Mouse (Mus musculus) ES-E14 (cell line): Measurements from ENCODE around the gene Mgat4e. TPM values are rescaled to one million over a fixed set of nuclear protein-coding genes. Genes with fewer than 3 reads are reported as not detected.

Source experiments
- DNase-seq: peaks from one replicate; pipeline ENCODE4 v3.0.0-alpha.2; 2013; ENCODE audit warnings: low read depth, low spot score
- H3K27ac ChIP-seq: 2 replicates; pipeline ENCODE4 v1.5.1; 2012; ENCODE audit warnings: low read depth, mild to moderate bottlenecking, low read length, moderate library complexity, mixed read lengths; ENCODE audit not compliant: poor library complexity, insufficient read depth, severe bottlenecking
- H3K36me3 ChIP-seq: 2 replicates; pipeline ENCODE4 v1.6.1; 2012; ENCODE audit warnings: mild to moderate bottlenecking, low read length, moderate library complexity, mixed read lengths; ENCODE audit not compliant: control insufficient read depth, poor library complexity, insufficient read depth, severe bottlenecking
- H3K4me1 ChIP-seq, 2 experiments: fragments of 150-350 bp in 1 of 2; sonication (generic) in 1 of 2; 2 replicates each; pipeline ENCODE4 v1.6.1; 2012; ENCODE audit warnings: low read length in 2 of 2, mild to moderate bottlenecking in 1 of 2, mixed read lengths in 1 of 2; ENCODE audit not compliant: control insufficient read depth in 2 of 2, insufficient read depth in 2 of 2, poor library complexity in 1 of 2
- H3K4me3 ChIP-seq, 2 experiments: fragments of 150-350 bp in 1 of 2; sonication (generic) in 1 of 2; 2 replicates each; pipeline ENCODE4 v1.5.1; 2012; ENCODE audit warnings: low read length in 2 of 2, low read depth in 1 of 2, mild to moderate bottlenecking in 1 of 2, mixed read lengths in 1 of 2; ENCODE audit not compliant: insufficient read depth in 1 of 2, poor library complexity in 1 of 2, severe bottlenecking in 1 of 2
- H3K9ac ChIP-seq: 2 replicates; pipeline ENCODE4 v1.6.1; 2012; ENCODE audit warnings: low read depth, mild to moderate bottlenecking, low read length, mixed read lengths; ENCODE audit not compliant: poor library complexity, insufficient read depth, severe bottlenecking
- H3K9me3 ChIP-seq: fragments of 150-350 bp; sonication (generic); 2 replicates; pipeline ENCODE4 v1.6.1; 2012; ENCODE audit warnings: low read depth, mild to moderate bottlenecking, low read length; ENCODE audit not compliant: control insufficient read depth, insufficient read depth
- CHD2 ChIP-seq: IDR thresholded peaks from 2 replicates; pipeline ENCODE4 v1.6.1; 2014; ENCODE audit warnings: mild to moderate bottlenecking, low read depth, low read length, inconsistent platforms
- HCFC1 ChIP-seq: IDR thresholded peaks from 2 replicates; pipeline ENCODE4 v1.6.1; 2012; ENCODE audit warnings: low read length, inconsistent platforms, borderline replicate concordance; ENCODE audit not compliant: insufficient read depth
- MAFK ChIP-seq: IDR thresholded peaks from 2 replicates; pipeline ENCODE4 v1.6.1; 2014; ENCODE audit warnings: mild to moderate bottlenecking, low read depth, low read length, inconsistent platforms; ENCODE audit not compliant: insufficient read depth
- ZC3H11A ChIP-seq: IDR thresholded peaks from 2 replicates; pipeline ENCODE4 v1.6.1; 2012; ENCODE audit warnings: low read depth, mild to moderate bottlenecking, inconsistent platforms, low read length, borderline replicate concordance
- ZNF384 ChIP-seq: IDR thresholded peaks from 2 replicates; pipeline ENCODE4 v1.6.1; 2012; ENCODE audit warnings: low read depth, low read length, inconsistent platforms
- in situ Hi-C, 2 experiments: fragments of 600-800 bp; cut with MboI; formaldehyde crosslinking; loops; one replicate each; pipeline ENCODE4 v1.15.1; 2025; ENCODE audit warnings: low sequenced_read_pairs in 2 of 2, inconsistent platforms in 1 of 2; ENCODE audit not compliant: unreplicated experiment in 2 of 2
- total RNA-seq: library from RNA; depleted of rRNA; stranded (reverse); fragments of 300-350 nt; gene quantifications from 2 replicates; pipeline ENCODE4 v1.2.3, GENCODE M21; 2012

Gene Mgat4e
- total RNA-seq, 1 experiment = 0.76 TPM

- Histone ChIP-seq H3K27ac (no peak overlapping the region), H3K4me3 (peak overlapping the region in 1 of 2 experiments; percentile 81; a peak in 1 of 4 replicates), H3K4me1 (peaks cover 14 to 20% of the 10 kb centered on the region in 2 experiments; a peak in 3 of 4 replicates), H3K9ac (no peak overlapping the region), H3K9me3 (no peaks in the 10 kb centered on the region), H3K36me3 (no peaks in the 10 kb centered on the region)
- in situ Hi-C loops = no loop called here
- DNase-seq = no peak
- TF ChIP-seq HCFC1 (no peak), ZC3H11A (no peak)
These were observed 9.7 kb upstream of the Mgat4e start for GRCm38 (mm10) chr1:134559226-134559625.

GRCm38 (mm10) chr1:134558511-134558910, 9.0 kb upstream of the Mgat4e start:
- Histone ChIP-seq H3K9me3 (no peaks in the 10 kb centered on the region), H3K4me1 (peaks cover 15 to 17% of the 10 kb centered on the region in 2 experiments; a peak in 3 of 4 replicates)

GRCm38 (mm10) chr1:134556671-134557218, 7.3 kb upstream of the Mgat4e start:
- TF ChIP-seq HCFC1 = no peak
- TF ChIP-seq ZNF384 = no peak
- peak; percentile 67; the same call in 1 of the 2 replicates for TF ChIP-seq CHD2
- DNase-seq = peak; percentile 95
- Histone ChIP-seq H3K4me3 (peak overlapping the region; percentile 77 to 80), H3K4me1 (peaks cover 13 to 16% of the 10 kb centered on the region in 2 experiments; a peak in 3 of 4 replicates), H3K27ac (peak overlapping the region; percentile 85), H3K9ac (peak overlapping the region; percentile 87), H3K9me3 (no peaks in the 10 kb centered on the region), H3K36me3 (no peaks in the 10 kb centered on the region)
- in situ Hi-C loops = no loop called here

More at GRCm38 (mm10) chr1:134558511-134558910, 9.0 kb upstream of the Mgat4e start:
- no peak for DNase-seq
- TF ChIP-seq ZNF384 = no peak
- no peak for TF ChIP-seq MAFK
- no peak for TF ChIP-seq CHD2
- no peak for TF ChIP-seq ZC3H11A
- no peak for TF ChIP-seq HCFC1
- Histone ChIP-seq H3K4me3 (no peak overlapping the region), H3K9ac (no peak overlapping the region), H3K36me3 (no peaks in the 10 kb centered on the region), H3K27ac (no peak overlapping the region)
- in situ Hi-C loops = no loop called here

- TF ChIP-seq ZNF384 (no peak), HCFC1 (peak; percentile 11; the same call in 1 of the 2 replicates), ZC3H11A (no peak)
- Histone ChIP-seq H3K9me3 (no peaks in the 10 kb centered on the region), H3K36me3 (no peaks in the 10 kb centered on the region), H3K27ac (peak overlapping the region; percentile 85), H3K4me1 (peaks cover 13 to 16% of the 10 kb centered on the region in 2 experiments; a peak in 3 of 4 replicates), H3K4me3 (peak overlapping the region; percentile 77 to 80), H3K9ac (peak overlapping the region; percentile 87)
- DNase-seq = no peak
- in situ Hi-C loops = no loop called here
These were observed 6.6 kb upstream of the Mgat4e start for GRCm38 (mm10) chr1:134555871-134556670.
